Mouse (Mus musculus): ENCODE results near the gene Gm49380. TPM values are rescaled to one million over a fixed set of nuclear protein-coding genes. Genes with fewer than 3 reads are reported as not detected.

Gene Gm49380
- polyA plus RNA-seq, 1 experiment from 2014 or later, result 0.48 TPM

GRCm38 (mm10) chr9:44041511-44042395 lies 71.5 kb downstream of the Gm49380 start:
- peaks cover 16% of the 10 kb centered on the region for H3K4me1 ChIP-seq
- H3K4me3 ChIP-seq, result no peak overlapping the region
- no peak overlapping the region for H3K27ac ChIP-seq
- H3K9ac ChIP-seq, result no peak overlapping the region
- WGBS, result 77% methylated on average over 7 of the region's 7 CpGs
- H3K36me3 ChIP-seq, result no peaks in the 10 kb centered on the region
- peaks cover 52% of the 10 kb centered on the region for H3K27me3 ChIP-seq
- no peak overlapping the region for H3K4me2 ChIP-seq
- H3K9me3 ChIP-seq, result no peaks in the 10 kb centered on the region
- no peak for ATAC-seq (ENCODE audit: insufficient number of reproducible peaks, insufficient read depth, low FRiP score, low TSS enrichment, low read depth)

- no peak overlapping the region for H3K9ac ChIP-seq
- H3K36me3 ChIP-seq, result no peaks in the 10 kb centered on the region
- no peaks in the 10 kb centered on the region for H3K9me3 ChIP-seq
- no peak overlapping the region for H3K4me2 ChIP-seq
- H3K27me3 ChIP-seq, result peaks cover 8% of the 10 kb centered on the region
- ATAC-seq (ENCODE audit: insufficient number of reproducible peaks, insufficient read depth, low FRiP score, low TSS enrichment, low read depth), result no peak
- H3K4me3 ChIP-seq, result no peak overlapping the region
- WGBS, result 93% methylated on average over 5 of the region's 5 CpGs
- 0 out of 2 replicates have a peak overlapping the region, but pooled peaks have one; percentile 12 for H3K27ac ChIP-seq
- H3K4me1 ChIP-seq, result no peaks in the 10 kb centered on the region
These were observed 76.2 kb downstream of the Gm49380 start for GRCm38 (mm10) chr9:44037106-44037505.

- H3K4me1 ChIP-seq, result 0 out of 2 replicates have a peak, but pooled peaks cover 5% of the 10 kb centered on the region
- 63% methylated on average over 13 of the region's 13 CpGs for WGBS
- H3K4me3 ChIP-seq, result no peak overlapping the region
- H3K36me3 ChIP-seq, result no peaks in the 10 kb centered on the region
- H3K9me3 ChIP-seq, result no peaks in the 10 kb centered on the region
- no peaks in the 10 kb centered on the region for H3K27me3 ChIP-seq
- no peak overlapping the region for H3K9ac ChIP-seq
- no peak for ATAC-seq (ENCODE audit: insufficient number of reproducible peaks, insufficient read depth, low FRiP score, low TSS enrichment, low read depth)
- no peak overlapping the region for H3K27ac ChIP-seq
- H3K4me2 ChIP-seq, result no peak overlapping the region
These were observed 79.2 kb downstream of the Gm49380 start for GRCm38 (mm10) chr9:44033957-44034727.

- H3K27ac ChIP-seq, result no peak overlapping the region
- no peak overlapping the region for H3K9ac ChIP-seq
- no peaks in the 10 kb centered on the region for H3K9me3 ChIP-seq
- no peaks in the 10 kb centered on the region for H3K27me3 ChIP-seq
- no peak overlapping the region for H3K4me3 ChIP-seq
- H3K4me1 ChIP-seq, result 0 out of 2 replicates have a peak, but pooled peaks cover 5% of the 10 kb centered on the region
- WGBS, result 90% methylated on average over 5 of the region's 5 CpGs
- ATAC-seq (ENCODE audit: insufficient number of reproducible peaks, insufficient read depth, low FRiP score, low TSS enrichment, low read depth), result no peak
- no peaks in the 10 kb centered on the region for H3K36me3 ChIP-seq
- H3K4me2 ChIP-seq, result no peak overlapping the region
These were observed 80.0 kb downstream of the Gm49380 start for GRCm38 (mm10) chr9:44033317-44033716.

GRCm38 (mm10) chr9:44031946-44032345 lies 81.4 kb downstream of the Gm49380 start:
- no peak for ATAC-seq (ENCODE audit: insufficient number of reproducible peaks, insufficient read depth, low FRiP score, low TSS enrichment, low read depth)
- Histone ChIP-seq H3K36me3 (no peaks in the 10 kb centered on the region), H3K27ac (no peak overlapping the region), H3K9ac (no peak overlapping the region), H3K4me3 (no peak overlapping the region), H3K4me2 (no peak overlapping the region), H3K27me3 (no peaks in the 10 kb centered on the region), H3K9me3 (no peaks in the 10 kb centered on the region), H3K4me1 (0 out of 2 replicates have a peak, but pooled peaks cover 5% of the 10 kb centered on the region)
- WGBS, result 74% methylated on average over 4 of the region's 4 CpGs

GRCm38 (mm10) chr9:44031079-44031478 lies 82.2 kb downstream of the Gm49380 start:
- Histone ChIP-seq H3K9ac (no peak overlapping the region), H3K4me2 (no peak overlapping the region), H3K27me3 (no peaks in the 10 kb centered on the region), H3K4me1 (0 out of 2 replicates have a peak, but pooled peaks cover 5% of the 10 kb centered on the region), H3K9me3 (no peaks in the 10 kb centered on the region), H3K27ac (no peak overlapping the region), H3K4me3 (no peak overlapping the region), H3K36me3 (no peaks in the 10 kb centered on the region)
- no peak for ATAC-seq (ENCODE audit: insufficient number of reproducible peaks, insufficient read depth, low FRiP score, low TSS enrichment, low read depth)
- 78% methylated on average over 5 of the region's 5 CpGs for WGBS

- Histone ChIP-seq H3K36me3 (no peaks in the 10 kb centered on the region), H3K27ac (no peak overlapping the region), H3K4me1 (0 out of 2 replicates have a peak, but pooled peaks cover 5% of the 10 kb centered on the region), H3K9me3 (no peaks in the 10 kb centered on the region), H3K9ac (no peak overlapping the region), H3K4me2 (no peak overlapping the region), H3K27me3 (no peaks in the 10 kb centered on the region), H3K4me3 (no peak overlapping the region)
- no peak for ATAC-seq (ENCODE audit: insufficient number of reproducible peaks, insufficient read depth, low FRiP score, low TSS enrichment, low read depth)
- 89% methylated on average over 4 of the region's 4 CpGs for WGBS
These were observed 82.7 kb downstream of the Gm49380 start for GRCm38 (mm10) chr9:44030646-44031045.

- 54% methylated on average over 5 of the region's 5 CpGs for WGBS
- Histone ChIP-seq H3K36me3 (no peaks in the 10 kb centered on the region), H3K27ac (no peak overlapping the region), H3K4me3 (no peak overlapping the region), H3K9ac (no peak overlapping the region), H3K27me3 (no peaks in the 10 kb centered on the region), H3K9me3 (no peaks in the 10 kb centered on the region), H3K4me2 (no peak overlapping the region), H3K4me1 (0 out of 2 replicates have a peak, but pooled peaks cover 5% of the 10 kb centered on the region)
- no peak for ATAC-seq (ENCODE audit: insufficient number of reproducible peaks, insufficient read depth, low FRiP score, low TSS enrichment, low read depth)
These were observed 83.6 kb downstream of the Gm49380 start for GRCm38 (mm10) chr9:44029580-44030236.

GRCm38 (mm10) chr9:44024096-44024495 lies 89.2 kb downstream of the Gm49380 start:
- no peaks in the 10 kb centered on the region for H3K9me3 ChIP-seq
- H3K4me1 ChIP-seq, result no peaks in the 10 kb centered on the region
- H3K27me3 ChIP-seq, result no peaks in the 10 kb centered on the region
- H3K27ac ChIP-seq, result no peak overlapping the region
- no peak overlapping the region for H3K4me2 ChIP-seq
- WGBS, result 69% methylated on average over 3 of the region's 3 CpGs
- H3K9ac ChIP-seq, result no peak overlapping the region
- ATAC-seq (ENCODE audit: insufficient number of reproducible peaks, insufficient read depth, low FRiP score, low TSS enrichment, low read depth), result no peak
- no peak overlapping the region for H3K4me3 ChIP-seq
- H3K36me3 ChIP-seq, result no peaks in the 10 kb centered on the region

- Histone ChIP-seq H3K4me2 (no peak overlapping the region), H3K9ac (no peak overlapping the region), H3K9me3 (no peaks in the 10 kb centered on the region), H3K4me1 (no peaks in the 10 kb centered on the region), H3K27ac (no peak overlapping the region), H3K27me3 (no peaks in the 10 kb centered on the region), H3K4me3 (no peak overlapping the region), H3K36me3 (no peaks in the 10 kb centered on the region)
- ATAC-seq (ENCODE audit: insufficient number of reproducible peaks, insufficient read depth, low FRiP score, low TSS enrichment, low read depth), result no peak
- WGBS, result 60% methylated on average over 8 of the region's 8 CpGs
These were observed 91.0 kb downstream of the Gm49380 start for GRCm38 (mm10) chr9:44022100-44022847.

- WGBS, result 73% methylated on average over 7 of the region's 7 CpGs
- Histone ChIP-seq H3K4me2 (no peak overlapping the region), H3K4me3 (no peak overlapping the region), H3K27ac (no peak overlapping the region), H3K36me3 (no peaks in the 10 kb centered on the region), H3K4me1 (no peaks in the 10 kb centered on the region), H3K9me3 (no peaks in the 10 kb centered on the region), H3K27me3 (no peaks in the 10 kb centered on the region), H3K9ac (no peak overlapping the region)
- ATAC-seq (ENCODE audit: insufficient number of reproducible peaks, insufficient read depth, low FRiP score, low TSS enrichment, low read depth), result no peak
These were observed 93.3 kb downstream of the Gm49380 start for GRCm38 (mm10) chr9:44020001-44020400.

Data from embryonic facial prominence, embryonic 13.5 days (tissue).